ENCODE assay signal across 9 mouse cellular contexts in genomic region chr3:146072780-146073179, GRCm38 (mm10). TPM values are rescaled to one million over a fixed set of nuclear protein-coding genes. Genes with fewer than 3 reads are reported as not detected.
DNase-seq lines count a peak whose midpoint lies in the region; TF ChIP-seq lines count a peak whose summit lies in the region.
"Had no signal": no experiment of that assay in that cellular context is flagged by ENCODE, and none has a peak within 500 bp of the region (broad histone marks: within the 10 kb centered on the region; RNA-seq: fewer than 3 reads in every experiment).

No protein-coding gene starts in this region.

- H3K27ac ChIP-seq in layer of hippocampus, adult 2 months: no peak overlapping the region

- no peak for DNase-seq in layer of hippocampus, adult 2 months (ENCODE audit: low spot score in 2 of 2)
- DNase-seq in layer of hippocampus, adult 9-11 months: no peak
- DNase-seq in CD4-positive, CD25-positive, alpha-beta regulatory T cell, adult 2 months (ENCODE audit: low read depth, low spot score): peak; percentile 50
- DNase-seq in Muller cell, postnatal 12 days (ENCODE audit: inconsistent ontology term): peak; percentile 22
- peak; percentile 53 for DNase-seq in forelimb bud, embryonic 11.5 days (ENCODE audit: low read depth, low spot score)
- DNase-seq in cerebellum, adult 8-10 months: no peak
- DNase-seq in right cerebral cortex, adult 18-20 months: no peak
- no peak for DNase-seq in kidney, postnatal 10 days
- DNase-seq: thymus, adult 2 months had no signal

- H3K4me3 ChIP-seq in layer of hippocampus, adult 2 months: no peak overlapping the region

- peak; percentile 78 for TF ChIP-seq CTCF in layer of hippocampus, adult 2 months (conservative IDR thresholded peaks at IDR 0.05)

RNA-seq across cellular contexts. Expression of gene Wdr63, which starts 35.1 kb away (rescaled TPM):
- under 1 TPM; 0.74 to 0.82 TPM for total RNA-seq in layer of hippocampus, adult 2 months (2021)

RNA-seq across cellular contexts. Expression of gene Mcoln3, which starts 44.5 kb away (rescaled TPM):
- not detected for total RNA-seq in layer of hippocampus, adult 2 months (2021)

Comparison
In these comparisons a context has a peak if more than half of its experiments do, and no peak if none do; other contexts are left out.
1. DNase-seq: peak in CD4-positive, CD25-positive, alpha-beta regulatory T cell, adult 2 months (single experiment), Muller cell, postnatal 12 days (single experiment) and forelimb bud, embryonic 11.5 days (single experiment); none in layer of hippocampus, adult 2 months (0 of 2), layer of hippocampus, adult 9-11 months (single experiment), cerebellum, adult 8-10 months (single experiment), right cerebral cortex, adult 18-20 months (single experiment) and kidney, postnatal 10 days (single experiment).